Mouse (Mus musculus) spleen, postnatal 14 days (tissue): ENCODE results near the gene Myo1a.
"Not testable (repeated sequence)": the region's sequence is repeated elsewhere in the genome, so short reads cannot be mapped to it uniquely, and the experiment has no call there.

Experiments
- DNase-seq, 2 experiments: peaks; one replicate each; pipeline ENCODE4 v3.0.0; 2021 to 2022; ENCODE audit warnings: low spot score in 2 of 2

Myo1a gene

DNA sequence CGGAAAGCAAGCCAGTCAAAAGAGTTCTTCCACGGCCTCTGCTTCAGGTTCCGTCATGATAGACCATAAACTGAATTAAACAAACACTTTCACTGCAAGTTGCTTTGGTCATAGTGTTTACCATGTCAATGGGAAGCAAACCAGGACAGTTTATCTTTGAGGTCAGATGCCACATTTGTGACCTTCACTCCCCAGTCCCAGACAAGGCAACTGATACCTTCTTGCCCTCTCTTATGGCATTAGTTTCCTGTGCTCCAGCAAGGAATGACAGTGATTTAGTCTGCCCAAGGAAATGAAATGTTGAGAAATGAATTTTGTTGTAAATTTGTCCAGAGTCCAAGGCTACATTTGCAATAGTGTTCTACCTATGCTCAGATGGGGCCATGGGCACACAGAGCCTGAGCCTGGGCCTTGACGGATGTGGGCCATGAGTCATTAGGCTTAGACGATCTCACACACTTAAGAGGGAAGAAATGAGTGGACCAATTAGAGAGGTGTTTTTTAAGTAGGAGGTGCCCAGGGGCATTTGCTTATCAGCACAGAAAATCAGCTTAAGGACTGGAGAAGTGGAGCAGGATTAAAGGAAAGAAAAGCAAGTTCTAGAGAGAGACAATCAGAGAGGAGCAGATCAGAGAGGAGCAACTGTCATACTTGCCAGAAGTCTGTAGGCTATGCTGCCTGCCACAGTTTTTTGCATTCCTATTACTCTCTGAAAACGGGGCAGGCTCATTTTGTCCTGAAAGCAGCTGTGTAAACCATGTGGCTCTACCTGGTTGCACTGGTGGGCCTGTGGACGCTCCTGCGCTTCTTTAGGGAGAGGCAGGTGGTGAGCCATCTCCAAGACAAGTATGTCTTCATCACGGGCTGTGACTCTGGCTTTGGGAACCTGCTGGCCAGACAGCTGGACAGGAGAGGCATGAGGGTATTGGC lies 54.5 kb downstream of the Myo1a start, which contains the start of the genes Rdh1 and Rdh16f1:
Gene Rdh1, plus strand, starts transcription at position 541 of the 930 bp plus-strand sequence.
Gene Rdh16f1, plus strand, starts transcription at position 607 of the 930 bp plus-strand sequence.
- no peak for DNase-seq

- not testable (repeated sequence) for DNase-seq
These were observed 58.0 kb downstream of the Myo1a start for GRCm38 (mm10) chr10:127762926-127763325.

GRCm38 (mm10) chr10:127763914-127764680 lies 59.1 kb downstream of the Myo1a start:
- no peak for DNase-seq

GRCm38 (mm10) chr10:127766564-127766963 lies 61.6 kb downstream of the Myo1a start:
- DNase-seq = no peak
